Mouse (Mus musculus) urinary bladder, postnatal 36 days (tissue): ENCODE results near the gene Stx4a.
"Not testable (repeated sequence)": the region's sequence is repeated elsewhere in the genome, so short reads cannot be mapped to it uniquely, and the experiment has no call there.

ENCODE experiments used
- DNase-seq, 2 experiments: peaks; one replicate each; pipeline ENCODE4 v3.0.0; 2022; ENCODE audit warnings: low spot score in 2 of 2, mixed read lengths in 1 of 2

Gene Stx4a

DNA sequence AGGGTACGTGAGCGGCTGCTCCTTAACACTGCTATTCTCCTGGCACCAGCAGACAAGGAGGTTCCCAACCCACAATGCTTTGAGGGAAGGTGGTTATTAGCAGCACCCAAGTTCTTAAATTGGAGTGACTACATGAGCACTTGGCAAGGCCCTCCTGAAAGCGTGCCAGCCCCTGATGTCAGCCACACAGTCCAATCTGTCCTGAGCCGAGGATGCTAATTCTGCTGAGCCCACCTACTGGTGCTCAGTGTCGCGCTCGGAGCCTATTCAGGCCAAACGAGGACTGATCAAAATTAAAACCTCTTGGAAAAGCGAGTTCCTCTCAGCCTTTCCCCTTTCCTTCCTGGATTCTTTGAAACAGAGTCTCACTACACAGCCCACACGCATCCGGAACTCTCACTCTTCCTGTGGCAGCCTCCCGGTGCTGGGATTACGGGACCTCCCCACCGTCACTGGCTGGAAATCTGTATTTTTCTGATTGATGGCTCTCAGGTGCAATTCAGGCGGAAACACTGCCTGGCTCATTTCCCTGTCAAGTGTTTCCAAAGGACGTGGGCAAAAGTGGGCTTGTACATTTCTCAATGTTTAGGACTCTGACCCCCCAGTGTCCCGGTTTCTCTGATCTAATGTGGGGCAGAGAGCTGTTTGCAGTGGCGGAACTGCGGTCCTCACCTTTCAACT is 9.7 kb upstream of the Stx4a start:
- peak in 1 of 2 experiments; percentile 83 for DNase-seq

GRCm38 (mm10) chr7:127815116-127815665 is 8.9 kb upstream of the Stx4a start:
- no peak for DNase-seq

GRCm38 (mm10) chr7:127815954-127816821 is 7.9 kb upstream of the Stx4a start:
- DNase-seq = peak; percentile 25 to 73

GRCm38 (mm10) chr7:127817053-127817452 is 7.0 kb upstream of the Stx4a start:
- no peak for DNase-seq

DNA sequence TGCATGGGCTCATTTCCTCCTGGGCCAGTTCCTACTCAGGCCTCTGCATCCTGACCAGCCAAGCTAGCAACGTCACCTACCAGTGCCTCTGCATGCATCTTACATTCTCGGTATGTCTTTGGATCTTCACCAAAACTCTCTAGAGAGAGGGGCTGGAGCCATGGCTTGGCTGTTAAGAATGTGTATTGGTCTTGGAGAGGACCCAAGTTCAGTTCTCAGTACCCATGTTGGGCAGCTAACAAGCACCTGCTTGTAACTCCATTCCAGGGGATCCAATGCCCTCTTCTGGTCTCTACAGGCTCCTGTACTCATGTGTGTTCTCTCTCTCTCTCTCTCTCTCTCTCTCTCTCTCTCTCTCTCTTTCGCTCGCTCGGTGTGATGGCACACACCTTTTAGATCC is 6.3 kb upstream of the Stx4a start:
- DNase-seq = no peak

DNA sequence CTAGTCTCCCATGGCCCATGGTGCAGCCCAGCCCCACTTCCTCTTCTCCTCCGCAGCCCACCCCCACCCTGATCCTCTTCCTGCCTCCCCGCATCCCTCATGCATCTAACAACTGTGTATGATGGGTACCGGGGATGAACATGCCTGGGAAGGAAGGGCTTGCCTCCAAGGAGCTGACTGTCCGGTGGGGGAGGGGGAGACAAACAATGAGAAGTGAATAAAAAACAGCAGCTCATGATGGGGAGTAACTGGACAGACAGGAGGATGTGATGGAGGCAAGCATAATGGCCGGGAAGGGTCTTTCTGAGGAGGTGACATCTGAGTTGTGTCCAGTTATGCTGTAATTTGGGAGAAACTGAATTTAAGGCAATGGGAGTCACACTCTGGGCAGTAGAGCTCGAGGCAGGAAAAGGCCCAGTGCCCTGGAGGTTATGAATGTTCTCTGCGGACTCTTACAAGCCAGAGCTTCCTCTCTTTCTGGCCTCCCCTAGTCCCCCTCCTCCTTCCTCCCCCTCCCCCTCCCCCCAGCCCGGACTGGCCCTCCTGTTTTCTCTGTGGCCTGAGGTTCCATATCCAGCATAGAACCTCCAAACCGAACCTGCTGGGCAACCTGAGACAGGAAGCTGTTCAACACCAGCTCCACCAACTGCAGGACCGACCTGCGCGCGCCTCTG is 3.1 kb upstream of the Stx4a start:
- DNase-seq = no peak

DNA sequence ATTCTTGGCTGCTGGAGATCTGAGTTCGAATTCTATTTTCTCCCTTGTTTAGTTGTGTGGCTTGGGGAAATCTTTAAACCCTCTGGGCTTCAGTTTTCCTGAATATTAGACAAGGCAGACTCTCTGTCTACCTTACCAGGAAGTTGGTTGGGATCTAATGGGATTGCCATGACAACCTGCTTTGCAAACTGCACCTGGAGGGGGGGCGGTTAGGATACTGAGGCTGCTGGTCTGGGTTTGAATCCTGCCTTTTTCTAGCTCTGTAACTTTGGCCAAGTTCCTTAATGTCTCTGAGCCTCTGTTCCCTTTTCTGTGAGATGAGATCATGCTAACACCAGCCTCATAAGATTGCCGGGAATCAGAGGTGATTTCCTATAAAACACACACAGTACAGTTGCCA is 1.6 kb upstream of the Stx4a start:
- DNase-seq = no peak

DNA sequence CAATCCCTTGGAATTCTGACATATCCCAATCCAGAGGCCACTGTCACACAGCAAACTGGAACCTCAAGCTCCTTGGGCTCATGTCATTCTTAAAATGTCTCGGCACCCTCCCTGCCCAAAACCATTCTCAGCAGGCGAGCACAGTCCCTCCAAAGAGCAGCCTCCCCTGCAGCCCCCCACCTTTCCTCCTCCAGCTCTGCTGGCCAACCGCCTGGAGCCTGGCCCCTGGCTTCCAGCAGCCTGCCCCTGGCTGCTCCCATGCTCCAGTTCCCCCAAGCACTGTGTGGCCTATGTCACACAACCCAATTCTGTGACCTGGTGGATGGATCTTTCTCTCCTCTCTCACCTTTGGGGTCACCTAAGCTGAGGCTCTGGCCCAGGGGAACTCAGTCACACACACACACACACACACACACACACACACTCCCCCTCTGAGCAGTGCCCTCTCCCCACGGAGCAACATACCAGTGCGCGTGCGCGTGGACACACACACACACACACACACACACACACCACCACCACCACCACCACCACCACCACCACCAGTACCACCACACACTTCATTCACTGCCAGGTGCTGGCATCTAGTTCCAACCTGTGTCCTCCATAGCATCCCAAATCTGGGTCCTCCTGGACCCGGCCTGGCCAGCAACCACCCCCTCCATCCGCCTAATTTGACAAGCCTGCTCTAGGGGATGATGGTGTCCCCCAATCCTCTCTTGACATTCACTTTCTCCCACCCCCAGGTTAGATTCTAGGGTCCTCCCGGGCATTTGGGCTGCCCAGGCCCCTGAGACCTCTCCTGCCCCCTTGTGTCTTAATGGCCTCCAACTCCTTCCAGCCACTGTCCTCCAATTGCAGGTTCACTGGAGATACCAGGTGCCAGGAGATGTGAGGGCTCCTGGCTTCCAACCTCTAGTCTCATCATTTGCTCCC is 590 bp upstream of the Stx4a start:
- no peak for DNase-seq

GRCm38 (mm10) chr7:127835550-127835949 is 11.5 kb downstream of the Stx4a start:
- no peak for DNase-seq

GRCm38 (mm10) chr7:127837473-127837872 is 13.4 kb downstream of the Stx4a start:
- DNase-seq = no peak

- DNase-seq = not testable (repeated sequence)
Measured at GRCm38 (mm10) chr7:127837878-127838277, 13.8 kb downstream of the Stx4a start.

- DNase-seq = not testable (repeated sequence)
Measured at GRCm38 (mm10) chr7:127840031-127840430, 15.9 kb downstream of the Stx4a start.

DNA sequence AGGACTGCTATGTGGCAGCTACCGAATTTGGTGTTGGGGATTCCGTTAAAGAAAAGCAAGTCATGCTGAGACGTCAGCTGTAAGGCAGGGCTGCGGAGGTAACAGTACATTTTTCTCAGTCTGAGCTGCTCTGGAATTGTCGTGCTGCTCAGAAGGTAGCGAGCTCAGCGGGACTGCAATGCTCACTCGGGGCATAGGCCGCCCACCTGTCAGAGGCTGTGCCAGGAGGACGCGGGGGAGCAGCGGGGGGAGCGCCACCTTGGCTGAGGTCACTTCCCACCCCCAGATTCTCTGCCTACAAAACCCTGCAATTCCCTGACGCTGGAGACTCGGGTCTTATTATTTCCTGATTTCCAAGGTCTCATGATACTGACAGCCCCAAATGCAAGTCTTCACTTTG is 16.8 kb downstream of the Stx4a start:
- DNase-seq = peak; percentile 18 to 38

- DNase-seq = peak; percentile 86 to 93
Measured at GRCm38 (mm10) chr7:127841340-127842000, 17.4 kb downstream of the Stx4a start.

DNA sequence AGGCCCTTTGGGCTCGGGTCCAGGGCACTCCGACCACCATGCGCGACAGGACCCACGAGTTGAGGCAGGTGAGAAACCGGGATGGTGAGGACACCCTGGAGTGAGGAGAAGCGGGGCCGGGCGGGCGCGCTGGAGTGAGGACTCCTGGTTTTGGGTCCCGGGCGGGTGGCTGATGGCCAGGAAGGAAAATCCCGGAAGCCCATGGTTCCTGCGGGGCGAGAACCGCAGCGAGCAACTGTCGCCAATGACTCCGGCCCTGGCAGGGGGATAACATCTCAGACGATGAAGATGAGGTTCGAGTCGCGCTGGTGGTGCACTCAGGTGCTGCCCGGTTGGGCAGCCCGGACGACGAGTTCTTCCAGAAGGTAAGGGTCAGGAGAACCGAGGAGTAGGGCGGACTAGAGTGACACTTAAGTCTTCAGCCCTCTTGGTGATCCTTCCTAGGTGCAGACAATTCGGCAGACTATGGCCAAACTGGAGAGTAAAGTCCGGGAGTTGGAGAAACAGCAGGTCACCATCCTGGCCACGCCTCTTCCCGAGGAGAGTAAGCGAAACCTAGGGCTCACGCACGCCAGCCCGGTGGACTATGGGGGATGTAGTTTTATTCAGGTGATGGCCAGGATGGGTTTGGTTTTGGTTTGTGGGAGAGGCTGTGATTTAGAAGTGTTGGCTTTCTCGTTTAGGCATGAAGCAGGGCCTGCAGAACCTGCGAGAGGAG is 18.1 kb downstream of the Stx4a start:
- DNase-seq = peak; percentile 80 to 84

DNA sequence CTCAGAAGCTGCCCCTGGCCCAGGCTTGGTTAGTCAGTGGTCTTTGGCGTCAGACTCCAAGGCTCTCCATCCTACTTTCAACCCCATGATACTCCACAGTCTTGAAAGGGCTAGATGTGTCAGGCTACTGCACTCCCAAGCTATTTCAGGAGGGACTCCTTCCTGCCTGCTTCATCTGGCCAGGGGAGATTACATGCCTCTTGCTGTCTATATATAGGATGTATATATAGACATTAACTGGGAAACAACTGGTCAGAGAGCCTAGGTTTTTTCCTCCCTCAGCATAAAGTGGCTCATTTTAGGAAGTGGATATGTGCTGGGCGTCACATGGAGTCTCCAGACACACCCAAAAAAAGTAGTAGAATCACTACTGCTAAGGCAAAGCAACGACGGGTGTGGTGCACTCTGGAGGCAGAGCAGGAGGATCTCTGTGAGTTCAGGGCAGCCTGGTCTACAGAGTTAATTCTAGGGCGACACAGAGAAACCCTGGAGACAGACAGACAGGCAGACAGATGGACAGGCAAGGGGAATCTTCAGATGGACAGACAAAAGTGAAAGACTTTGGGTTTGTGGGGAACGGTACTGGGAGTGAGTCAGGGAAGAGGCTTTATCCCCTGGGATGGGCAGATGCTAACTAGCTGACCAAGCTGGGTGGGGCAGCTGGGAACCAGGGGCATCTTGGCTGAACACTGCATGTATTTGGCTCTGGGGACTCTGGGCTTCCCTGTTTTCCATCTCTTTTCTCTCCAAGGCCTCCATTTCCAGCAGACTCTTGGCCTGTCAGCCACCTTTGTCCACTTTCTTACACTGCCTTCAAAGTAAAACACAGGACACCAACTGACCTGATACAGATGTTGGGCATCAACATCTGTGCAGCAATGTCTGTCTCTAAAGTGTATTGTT is 26.1 kb downstream of the Stx4a start:
- peak in 1 of 2 experiments; percentile 12 for DNase-seq

- DNase-seq = peak; percentile 20 to 25
Measured at GRCm38 (mm10) chr7:127850906-127851305, 26.8 kb downstream of the Stx4a start.

DNA sequence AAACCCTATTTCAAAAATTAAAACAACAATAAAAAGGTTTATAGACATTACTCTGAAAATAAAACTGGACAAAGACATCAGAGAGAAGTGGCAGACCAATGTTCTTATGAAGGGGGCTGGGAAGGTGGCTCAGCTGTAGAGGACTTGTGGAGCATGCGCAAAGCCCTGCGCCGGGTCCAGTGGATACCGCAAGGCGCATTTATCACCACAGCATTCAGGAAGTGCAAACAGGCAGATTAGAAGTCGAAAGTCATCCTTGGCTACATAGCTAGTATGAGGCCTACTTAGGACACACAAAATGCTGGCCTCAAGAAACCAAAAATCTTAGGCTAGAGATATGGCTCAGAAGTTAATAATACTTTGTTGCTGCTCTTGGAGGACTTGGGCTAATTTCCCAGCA is 34.2 kb downstream of the Stx4a start:
- no peak for DNase-seq

- no peak for DNase-seq
Measured at GRCm38 (mm10) chr7:127866434-127866833, 42.3 kb downstream of the Stx4a start.
